In the genomic region with DNA sequence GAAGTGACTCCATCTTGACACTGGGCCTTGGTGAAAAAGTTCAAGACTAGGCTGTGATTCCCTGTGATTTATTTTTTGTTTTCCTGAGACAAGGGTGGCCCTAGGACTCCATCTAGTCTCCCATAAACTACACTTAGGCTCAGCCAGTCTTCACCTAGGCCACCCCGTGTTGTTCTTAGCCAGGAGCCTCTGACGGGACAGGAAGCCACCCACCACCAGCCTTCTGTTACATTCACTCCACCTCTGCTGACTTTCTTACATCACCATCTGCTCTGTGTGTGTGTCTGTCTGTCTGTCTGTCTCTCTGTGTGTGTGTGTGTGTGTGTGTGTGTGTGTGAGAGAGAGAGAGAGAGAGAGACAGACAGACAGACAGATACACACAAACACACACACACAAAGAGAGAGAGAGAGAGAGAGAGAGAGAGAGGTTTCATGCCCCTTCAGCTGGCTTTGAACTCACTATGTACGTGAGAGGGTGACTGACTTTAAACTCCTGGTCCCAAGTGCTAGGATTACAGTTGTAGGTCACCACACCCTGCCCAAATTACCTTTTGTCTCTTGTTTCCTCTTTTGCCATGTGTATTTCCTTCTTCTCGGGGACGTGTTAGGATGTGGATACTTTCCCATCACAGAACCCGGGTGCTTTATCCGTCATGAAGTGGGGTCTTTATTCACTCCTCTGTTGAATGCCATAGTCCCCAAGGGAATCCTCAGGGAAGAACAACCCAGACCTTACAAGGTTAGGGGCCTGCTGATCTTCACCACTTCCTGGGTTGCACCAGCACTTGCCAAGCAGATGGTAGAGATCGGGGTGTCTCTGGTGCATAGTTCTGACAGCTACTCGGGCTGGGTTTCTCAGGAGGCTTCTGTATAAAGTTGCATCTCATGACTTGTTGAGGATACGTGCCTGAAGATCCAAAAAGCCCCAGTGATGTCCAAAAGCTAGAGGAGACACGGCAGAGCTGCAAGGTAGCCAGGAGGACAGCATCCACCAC, we compare ENCODE assay signal across 17 mouse cellular contexts. TPM values are rescaled to one million over a fixed set of nuclear protein-coding genes. Genes with fewer than 3 reads are reported as not detected.
DNase-seq lines count a peak whose midpoint lies in the region; ATAC-seq and TF ChIP-seq lines count a peak whose summit lies in the region.
"Had no signal": no experiment of that assay in that cellular context is flagged by ENCODE, and none has a peak within 500 bp of the region (broad histone marks: within the 10 kb centered on the region; RNA-seq: fewer than 3 reads in every experiment).

No protein-coding gene starts in this region.

- TF ChIP-seq POLR2A in bone marrow, adult 2 months (IDR thresholded peaks at IDR 0.05; ENCODE audit: borderline replicate concordance, control insufficient read depth, low read depth, low read length) = no peak

- no peaks in the 10 kb centered on the region for H3K36me3 ChIP-seq in liver, embryonic 15.5 days (replicated peaks)
- no peaks in the 10 kb centered on the region for H3K36me3 ChIP-seq in liver, embryonic 12.5 days
- no peaks in the 10 kb centered on the region for H3K36me3 ChIP-seq in hindbrain, embryonic 13.5 days
- H3K36me3 ChIP-seq: forebrain, embryonic 12.5 days; liver, embryonic 13.5 days; midbrain, embryonic 12.5 days had no signal

- no peak overlapping the region for H3K4me3 ChIP-seq in liver, embryonic 15.5 days (replicated peaks)
- no peak overlapping the region for H3K4me3 ChIP-seq in liver, embryonic 12.5 days
- peak overlapping the region; percentile 56 for H3K4me3 ChIP-seq in bone marrow, adult 2 months (replicated peaks; ENCODE audit: control insufficient read depth, low read depth, low read length)
- no peak overlapping the region for H3K4me3 ChIP-seq in hindbrain, embryonic 13.5 days
- H3K4me3 ChIP-seq: forebrain, embryonic 12.5 days; liver, embryonic 13.5 days; midbrain, embryonic 12.5 days had no signal

- H3K9me3 ChIP-seq in liver, embryonic 15.5 days (replicated peaks) = no peaks in the 10 kb centered on the region
- H3K9me3 ChIP-seq in liver, embryonic 12.5 days (replicated peaks) = no peaks in the 10 kb centered on the region
- no peaks in the 10 kb centered on the region for H3K9me3 ChIP-seq in hindbrain, embryonic 13.5 days
- H3K9me3 ChIP-seq: forebrain, embryonic 12.5 days; liver, embryonic 13.5 days; midbrain, embryonic 12.5 days had no signal

- H3K27me3 ChIP-seq in liver, embryonic 15.5 days = no peaks in the 10 kb centered on the region
- no peaks in the 10 kb centered on the region for H3K27me3 ChIP-seq in liver, embryonic 12.5 days (replicated peaks)
- no peaks in the 10 kb centered on the region for H3K27me3 ChIP-seq in hindbrain, embryonic 13.5 days
- H3K27me3 ChIP-seq: forebrain, embryonic 12.5 days; liver, embryonic 13.5 days; midbrain, embryonic 12.5 days; Patski had no signal

- 51% methylated on average over 11 of the region's 11 CpGs for WGBS in liver, embryonic 15.5 days (ENCODE audit: insufficient replicate concordance)
- WGBS in liver, embryonic 12.5 days (ENCODE audit: insufficient replicate concordance) = 63% methylated on average over 11 of the region's 11 CpGs
- WGBS in bone marrow, adult 2 months = 31% methylated on average over 11 of the region's 11 CpGs
- WGBS in hindbrain, embryonic 13.5 days = 87% methylated on average over 11 of the region's 11 CpGs

- H3K27ac ChIP-seq in liver, embryonic 15.5 days (replicated peaks) = peak overlapping the region; percentile 45; the same call in 1 of the 2 replicates
- H3K27ac ChIP-seq in liver, embryonic 12.5 days = no peak overlapping the region
- peak overlapping the region; percentile 89 for H3K27ac ChIP-seq in bone marrow, adult 2 months (ENCODE audit: control insufficient read depth, insufficient read depth, low read depth, low read length, poor library complexity)
- no peak overlapping the region for H3K27ac ChIP-seq in hindbrain, embryonic 13.5 days
- H3K27ac ChIP-seq: forebrain, embryonic 12.5 days; midbrain, embryonic 12.5 days; stomach, postnatal 0 days had no signal

- H3K9ac ChIP-seq in liver, embryonic 15.5 days = no peak overlapping the region
- no peak overlapping the region for H3K9ac ChIP-seq in liver, embryonic 12.5 days
- H3K9ac ChIP-seq in hindbrain, embryonic 13.5 days = no peak overlapping the region
- H3K9ac ChIP-seq: forebrain, embryonic 12.5 days; liver, embryonic 13.5 days; midbrain, embryonic 12.5 days had no signal

- no peak for ATAC-seq in liver, embryonic 15.5 days (ENCODE audit: insufficient read depth)
- ATAC-seq in liver, embryonic 12.5 days = no peak
- ATAC-seq in megakaryocyte, adult 5-6 weeks (ENCODE audit: poor library complexity, severe bottlenecking) = peak; percentile 26
- ATAC-seq in hindbrain, embryonic 13.5 days (ENCODE audit: low FRiP score) = no peak
- ATAC-seq: Patski had no signal

- no peak overlapping the region; the same call in 1 of the 2 replicates for H3K4me2 ChIP-seq in liver, embryonic 15.5 days
- no peak overlapping the region for H3K4me2 ChIP-seq in liver, embryonic 12.5 days
- H3K4me2 ChIP-seq in hindbrain, embryonic 13.5 days = no peak overlapping the region
- H3K4me2 ChIP-seq: forebrain, embryonic 12.5 days; liver, embryonic 13.5 days; midbrain, embryonic 12.5 days had no signal

- DNase-seq in thymus, postnatal 0 days (ENCODE audit: low spot score) = peak; percentile 68
- no peak for DNase-seq in neural tube, embryonic 10.5 days (ENCODE audit: extremely low spot score, low spot score)
- no peak for DNase-seq in ovary, postnatal 14 days (ENCODE audit: low spot score)
- DNase-seq: adrenal gland, postnatal 36 days; cerebellum, postnatal 10 days; heart, postnatal 4 days; kidney, adult 8-10 months; liver, embryonic 13.5 days had no signal

- TF ChIP-seq CTCF in bone marrow, adult 2 months (IDR thresholded peaks at IDR 0.05; ENCODE audit: control insufficient read depth, insufficient read depth, low read length) = no peak

- H3K4me1 ChIP-seq in liver, embryonic 15.5 days (replicated peaks) = 0 out of 2 replicates have a peak, but pooled peaks cover 11% of the 10 kb centered on the region
- H3K4me1 ChIP-seq in liver, embryonic 12.5 days = peaks cover 20% of the 10 kb centered on the region
- peaks cover 14% of the 10 kb centered on the region for H3K4me1 ChIP-seq in bone marrow, adult 2 months (ENCODE audit: control insufficient read depth, insufficient read depth, low read length)
- H3K4me1 ChIP-seq in hindbrain, embryonic 13.5 days (replicated peaks) = no peaks in the 10 kb centered on the region
- H3K4me1 ChIP-seq: forebrain, embryonic 12.5 days; midbrain, embryonic 12.5 days had no signal

RNA-seq across cellular contexts. Expression of a gene that starts 7.5 kb away (rescaled TPM):
- polyA plus RNA-seq in liver, embryonic 15.5 days (2015; fragmentation: Nextera tagmentation; extraction: Ambion mirVana) = 17.1 and 18.5 TPM in 2 replicates
- 13.5 and 13.9 TPM in 2 replicates for polyA plus RNA-seq in liver, embryonic 12.5 days (2016; fragmentation: Nextera tagmentation; extraction: Ambion mirVana)
- 27.2 and 69.1 TPM in 2 replicates for polyA plus RNA-seq in bone marrow, adult 2 months (2011; ENCODE audit: insufficient read depth, insufficient read length, low replicate concordance, missing spikeins)
- 342 TPM in 2 replicates for total RNA-seq in megakaryocyte, adult 5-6 weeks (2015)
- 400 and 419 TPM in 2 replicates for total RNA-seq in megakaryocyte, adult 5-6 weeks (2017)
- 121 and 126 TPM in 2 replicates for polyA plus RNA-seq in thymus, postnatal 0 days (2015; fragmentation: Nextera tagmentation; extraction: Ambion mirVana)
- 0.67 and 0.90 TPM in 2 replicates for polyA plus RNA-seq in hindbrain, embryonic 13.5 days (2015; fragmentation: Nextera tagmentation; extraction: Ambion mirVana)

RNA-seq across cellular contexts. Expression of a gene that starts 21.9 kb away (rescaled TPM):
- polyA plus RNA-seq in liver, embryonic 15.5 days (2015; fragmentation: Nextera tagmentation; extraction: Ambion mirVana) = 14.9 and 16.0 TPM in 2 replicates
- polyA plus RNA-seq in liver, embryonic 12.5 days (2016; fragmentation: Nextera tagmentation; extraction: Ambion mirVana) = 32.7 and 33.7 TPM in 2 replicates
- polyA plus RNA-seq in bone marrow, adult 2 months (2011; ENCODE audit: insufficient read depth, insufficient read length, low replicate concordance, missing spikeins) = 12.3 and 29.2 TPM in 2 replicates
- total RNA-seq in megakaryocyte, adult 5-6 weeks (2015) = 11.5 and 11.7 TPM in 2 replicates
- 36.3 and 46.5 TPM in 2 replicates for total RNA-seq in megakaryocyte, adult 5-6 weeks (2017)
- polyA plus RNA-seq in thymus, postnatal 0 days (2015; fragmentation: Nextera tagmentation; extraction: Ambion mirVana) = 47.5 and 51.5 TPM in 2 replicates
- polyA plus RNA-seq in hindbrain, embryonic 13.5 days (2015; fragmentation: Nextera tagmentation; extraction: Ambion mirVana) = 41.2 and 41.8 TPM in 2 replicates

RNA-seq across cellular contexts. Expression of a gene that starts 44.0 kb away (rescaled TPM):
- 79.6 and 89.2 TPM in 2 replicates for polyA plus RNA-seq in liver, embryonic 15.5 days (2015; fragmentation: Nextera tagmentation; extraction: Ambion mirVana)
- polyA plus RNA-seq in liver, embryonic 12.5 days (2016; fragmentation: Nextera tagmentation; extraction: Ambion mirVana) = 68.8 and 72.8 TPM in 2 replicates
- polyA plus RNA-seq in bone marrow, adult 2 months (2011; ENCODE audit: insufficient read depth, insufficient read length, low replicate concordance, missing spikeins) = 38.1 and 67.0 TPM in 2 replicates
- total RNA-seq in megakaryocyte, adult 5-6 weeks (2015) = 82.8 and 97.8 TPM in 2 replicates
- 50.0 and 54.8 TPM in 2 replicates for total RNA-seq in megakaryocyte, adult 5-6 weeks (2017)
- polyA plus RNA-seq in thymus, postnatal 0 days (2015; fragmentation: Nextera tagmentation; extraction: Ambion mirVana) = 79.8 and 85.6 TPM in 2 replicates
- polyA plus RNA-seq in hindbrain, embryonic 13.5 days (2015; fragmentation: Nextera tagmentation; extraction: Ambion mirVana) = 69.0 and 71.9 TPM in 2 replicates

Comparison
In these comparisons a context has a peak if more than half of its experiments do, and no peak if none do; other contexts are left out.
1. H3K27ac ChIP-seq: peak in liver, embryonic 15.5 days (single experiment) and bone marrow, adult 2 months (single experiment); none in liver, embryonic 12.5 days (single experiment) and hindbrain, embryonic 13.5 days (single experiment).